Mouse (Mus musculus) B cell, adult 62 days (primary cell): ENCODE measurements around the gene Coq3. TPM values are rescaled to one million over a fixed set of nuclear protein-coding genes. Genes with fewer than 3 reads are reported as not detected.

Source experiments
- total RNA-seq: library from RNA; stranded (reverse); gene quantifications from 4 replicates; pipeline ENCODE4 v1.2.4, GENCODE M21; 2023

Gene Coq3
- 1.8 to 3.3 TPM (median 2.8 TPM) in 4 replicates for total RNA-seq

DNA sequence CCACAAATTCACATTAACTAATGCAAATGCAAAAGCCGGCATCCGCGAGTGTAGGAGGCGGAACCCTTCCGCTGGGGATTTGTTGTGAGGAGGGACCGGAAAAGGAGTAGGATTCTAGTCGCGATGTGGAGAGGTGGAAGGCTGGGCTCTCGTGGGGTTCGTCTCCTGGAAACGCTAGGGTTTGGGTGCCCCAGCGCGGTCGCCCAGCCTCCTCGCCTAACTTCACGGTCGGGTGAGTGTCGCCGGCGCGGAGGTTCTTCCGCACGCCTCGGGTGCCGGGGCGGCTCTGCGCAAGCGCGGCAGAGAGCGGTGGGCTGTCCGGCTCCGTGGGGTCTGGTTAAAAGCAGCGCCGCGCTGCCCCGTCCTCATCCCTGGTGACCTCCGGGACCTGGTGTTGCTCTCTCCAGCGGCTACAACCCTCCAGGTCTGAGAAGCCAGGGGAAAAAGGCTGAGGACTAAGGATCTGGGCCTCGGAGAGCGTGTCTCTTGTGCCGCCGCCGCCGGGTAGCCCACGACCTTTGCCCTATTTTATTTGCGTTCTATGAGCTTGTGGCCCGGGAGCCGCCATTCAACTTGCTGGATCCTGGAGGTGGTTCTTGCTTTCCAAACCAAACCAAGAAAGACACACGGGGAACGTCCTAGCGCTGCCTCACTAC, at the start of gene Coq3:
Gene Coq3, plus strand, starts transcription at position 109 of the 656 bp plus-strand sequence.

GRCm38 (mm10) chr4:21847481-21848286, 31.8 kb upstream of the Coq3 start, which contains the start of gene Pnisr:
Gene Pnisr (plus strand): TSS chr4:21847583.

GRCm38 (mm10) chr4:21930971-21931771, 51.7 kb downstream of the Coq3 start, which contains the start of gene Faxc:
Gene Faxc (plus strand): TSS chr4:21931329.

Other genes with a start within 250 kb of the Coq3 start
- not detected in 4 replicates for gene Prdm13, start 193.7 kb upstream of the Coq3 start, total RNA-seq
- 20.4 to 31.6 TPM (median 26.2 TPM) in 4 replicates for gene Ccnc, start 152.0 kb upstream of the Coq3 start, total RNA-seq
- gene Usp45, start 112.5 kb upstream of the Coq3 start, total RNA-seq, result 17.4 to 24.1 TPM (median 20.7 TPM) in 4 replicates
- gene Tstd3, start 112.5 kb upstream of the Coq3 start, total RNA-seq, result 3.9 to 5.3 TPM (median 5.1 TPM) in 4 replicates
- gene Pnisr, start 32.1 kb upstream of the Coq3 start, total RNA-seq, result 255 to 286 TPM (median 261 TPM) in 4 replicates
- gene Faxc, start 51.7 kb downstream of the Coq3 start, total RNA-seq, result not detected in 4 replicates